Mouse (Mus musculus): ENCODE data around the gene 1810055G02Rik. TPM values are rescaled to one million over a fixed set of nuclear protein-coding genes. Genes with fewer than 3 reads are reported as not detected.

Gene 1810055G02Rik
- polyA plus RNA-seq, 1 experiment from 2014 or later = 33.4 TPM

GRCm38 (mm10) chr19:3674122-3674855, 33.8 kb upstream of the 1810055G02Rik start:
- no peaks in the 10 kb centered on the region for H3K4me1 ChIP-seq (ENCODE audit: control insufficient read depth, insufficient read depth, low read length)
- ATAC-seq = no peak
- no peak overlapping the region for H3K9ac ChIP-seq (ENCODE audit: low read depth, low read length)
- WGBS = 96% methylated on average over 8 of the region's 8 CpGs
- H3K9me3 ChIP-seq (replicated peaks; ENCODE audit: control insufficient read depth, low read length, poor library complexity, severe bottlenecking) = no peaks in the 10 kb centered on the region
- no peak overlapping the region for H3K4me2 ChIP-seq (ENCODE audit: low read length)
- H3K27ac ChIP-seq (ENCODE audit: low read length) = no peak overlapping the region
- H3K36me3 ChIP-seq (ENCODE audit: control insufficient read depth, insufficient read depth, low read length) = no peaks in the 10 kb centered on the region
- no peaks in the 10 kb centered on the region for H3K27me3 ChIP-seq (ENCODE audit: control insufficient read depth, insufficient read depth, low read depth, low read length)
- no peak overlapping the region for H3K4me3 ChIP-seq (ENCODE audit: low read depth, low read length)

- no peak overlapping the region for H3K9ac ChIP-seq (ENCODE audit: low read depth, low read length)
- H3K36me3 ChIP-seq (ENCODE audit: control insufficient read depth, insufficient read depth, low read length) = no peaks in the 10 kb centered on the region
- H3K4me2 ChIP-seq (ENCODE audit: low read length) = no peak overlapping the region
- H3K4me1 ChIP-seq (ENCODE audit: control insufficient read depth, insufficient read depth, low read length) = peaks cover 4% of the 10 kb centered on the region; the same call in 1 of the 2 replicates
- no peak overlapping the region for H3K4me3 ChIP-seq (ENCODE audit: low read depth, low read length)
- no peaks in the 10 kb centered on the region for H3K9me3 ChIP-seq (replicated peaks; ENCODE audit: control insufficient read depth, low read length, poor library complexity, severe bottlenecking)
- no peaks in the 10 kb centered on the region for H3K27me3 ChIP-seq (ENCODE audit: control insufficient read depth, insufficient read depth, low read depth, low read length)
- no peak overlapping the region for H3K27ac ChIP-seq (ENCODE audit: low read length)
- no peak for ATAC-seq
- 78% methylated on average over 7 of the region's 7 CpGs for WGBS
Observed at GRCm38 (mm10) chr19:3680732-3681131, 27.4 kb upstream of the 1810055G02Rik start.

DNA sequence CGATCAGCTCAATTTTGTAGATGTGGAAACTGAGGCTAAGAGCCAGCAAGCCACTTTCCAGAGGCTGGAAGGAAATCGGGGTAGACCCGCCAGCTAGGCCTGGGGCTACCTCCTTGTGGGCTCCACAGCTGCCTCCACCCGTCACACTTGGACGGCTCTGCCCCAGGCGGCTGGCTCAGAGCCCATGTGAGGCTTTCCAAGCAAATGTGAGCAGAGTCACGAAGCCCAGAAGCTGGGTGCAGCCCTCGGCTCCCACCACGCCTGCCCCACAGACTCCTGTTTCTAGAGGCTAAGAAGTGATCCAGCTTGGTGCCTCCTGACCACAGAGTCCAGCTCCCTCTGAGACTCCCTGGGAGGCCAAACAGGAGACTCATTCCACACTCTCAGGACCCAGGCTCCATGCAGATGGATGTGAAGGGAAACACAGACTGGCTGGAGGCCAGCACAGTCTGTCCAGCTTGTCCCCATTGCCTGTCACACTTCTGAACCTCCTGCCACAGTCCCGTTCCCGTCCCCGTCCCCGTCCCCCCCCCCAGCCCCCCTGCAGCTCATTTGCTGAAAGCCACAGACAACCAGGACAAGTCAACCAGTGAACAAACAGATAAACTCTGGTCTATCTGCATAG, 26.7 kb upstream of the 1810055G02Rik start:
- Histone ChIP-seq H3K9ac (ENCODE audit: low read depth, low read length) (no peak overlapping the region), H3K9me3 (replicated peaks; ENCODE audit: control insufficient read depth, low read length, poor library complexity, severe bottlenecking) (no peaks in the 10 kb centered on the region), H3K4me3 (ENCODE audit: low read depth, low read length) (no peak overlapping the region), H3K27ac (ENCODE audit: low read length) (peak overlapping the region; percentile 52; the same call in 1 of the 2 replicates), H3K27me3 (ENCODE audit: control insufficient read depth, insufficient read depth, low read depth, low read length) (no peaks in the 10 kb centered on the region), H3K4me1 (ENCODE audit: control insufficient read depth, insufficient read depth, low read length) (peaks cover 5% of the 10 kb centered on the region; the same call in 1 of the 2 replicates), H3K4me2 (ENCODE audit: low read length) (no peak overlapping the region), H3K36me3 (ENCODE audit: control insufficient read depth, insufficient read depth, low read length) (no peaks in the 10 kb centered on the region)
- peak; percentile 72; the same call in 1 of the 2 replicates for ATAC-seq
- 41% methylated on average over 13 of the region's 13 CpGs for WGBS

GRCm38 (mm10) chr19:3684414-3684813, 23.7 kb upstream of the 1810055G02Rik start:
- ATAC-seq = no peak
- Histone ChIP-seq H3K27ac (ENCODE audit: low read length) (no peak overlapping the region), H3K9me3 (replicated peaks; ENCODE audit: control insufficient read depth, low read length, poor library complexity, severe bottlenecking) (no peaks in the 10 kb centered on the region), H3K4me1 (ENCODE audit: control insufficient read depth, insufficient read depth, low read length) (peaks cover 5% of the 10 kb centered on the region; the same call in 1 of the 2 replicates), H3K4me3 (ENCODE audit: low read depth, low read length) (no peak overlapping the region; the same call in 1 of the 2 replicates), H3K27me3 (ENCODE audit: control insufficient read depth, insufficient read depth, low read depth, low read length) (no peaks in the 10 kb centered on the region), H3K9ac (ENCODE audit: low read depth, low read length) (no peak overlapping the region), H3K4me2 (ENCODE audit: low read length) (peak overlapping the region; percentile 99; the same call in 1 of the 2 replicates), H3K36me3 (ENCODE audit: control insufficient read depth, insufficient read depth, low read length) (no peaks in the 10 kb centered on the region)
- 25% methylated on average over 1 of the region's 1 CpGs for WGBS

GRCm38 (mm10) chr19:3684957-3685580, 23.0 kb upstream of the 1810055G02Rik start:
- Histone ChIP-seq H3K36me3 (ENCODE audit: control insufficient read depth, insufficient read depth, low read length) (no peaks in the 10 kb centered on the region), H3K9ac (ENCODE audit: low read depth, low read length) (no peak overlapping the region; the same call in 1 of the 2 replicates), H3K27ac (ENCODE audit: low read length) (no peak overlapping the region; the same call in 1 of the 2 replicates), H3K27me3 (ENCODE audit: control insufficient read depth, insufficient read depth, low read depth, low read length) (no peaks in the 10 kb centered on the region), H3K4me3 (ENCODE audit: low read depth, low read length) (peak overlapping the region; percentile 82), H3K4me1 (ENCODE audit: control insufficient read depth, insufficient read depth, low read length) (peaks cover 5% of the 10 kb centered on the region; the same call in 1 of the 2 replicates), H3K4me2 (ENCODE audit: low read length) (peak overlapping the region; percentile 99), H3K9me3 (replicated peaks; ENCODE audit: control insufficient read depth, low read length, poor library complexity, severe bottlenecking) (no peaks in the 10 kb centered on the region)
- 16% methylated on average over 11 of the region's 11 CpGs for WGBS
- ATAC-seq = no peak

GRCm38 (mm10) chr19:3685611-3686214, 22.4 kb upstream of the 1810055G02Rik start:
- Histone ChIP-seq H3K27ac (ENCODE audit: low read length) (no peak overlapping the region; the same call in 1 of the 2 replicates), H3K9me3 (replicated peaks; ENCODE audit: control insufficient read depth, low read length, poor library complexity, severe bottlenecking) (no peaks in the 10 kb centered on the region), H3K36me3 (ENCODE audit: control insufficient read depth, insufficient read depth, low read length) (no peaks in the 10 kb centered on the region), H3K27me3 (ENCODE audit: control insufficient read depth, insufficient read depth, low read depth, low read length) (no peaks in the 10 kb centered on the region), H3K9ac (ENCODE audit: low read depth, low read length) (peak overlapping the region; percentile 73), H3K4me3 (ENCODE audit: low read depth, low read length) (peak overlapping the region; percentile 82), H3K4me1 (ENCODE audit: control insufficient read depth, insufficient read depth, low read length) (peaks cover 5% of the 10 kb centered on the region; the same call in 1 of the 2 replicates), H3K4me2 (ENCODE audit: low read length) (peak overlapping the region; percentile 99)
- WGBS = 1% methylated on average over 33 of the region's 45 CpGs
- ATAC-seq = 0 out of 2 replicates have a peak, but pooled peaks have one; percentile 11

DNA sequence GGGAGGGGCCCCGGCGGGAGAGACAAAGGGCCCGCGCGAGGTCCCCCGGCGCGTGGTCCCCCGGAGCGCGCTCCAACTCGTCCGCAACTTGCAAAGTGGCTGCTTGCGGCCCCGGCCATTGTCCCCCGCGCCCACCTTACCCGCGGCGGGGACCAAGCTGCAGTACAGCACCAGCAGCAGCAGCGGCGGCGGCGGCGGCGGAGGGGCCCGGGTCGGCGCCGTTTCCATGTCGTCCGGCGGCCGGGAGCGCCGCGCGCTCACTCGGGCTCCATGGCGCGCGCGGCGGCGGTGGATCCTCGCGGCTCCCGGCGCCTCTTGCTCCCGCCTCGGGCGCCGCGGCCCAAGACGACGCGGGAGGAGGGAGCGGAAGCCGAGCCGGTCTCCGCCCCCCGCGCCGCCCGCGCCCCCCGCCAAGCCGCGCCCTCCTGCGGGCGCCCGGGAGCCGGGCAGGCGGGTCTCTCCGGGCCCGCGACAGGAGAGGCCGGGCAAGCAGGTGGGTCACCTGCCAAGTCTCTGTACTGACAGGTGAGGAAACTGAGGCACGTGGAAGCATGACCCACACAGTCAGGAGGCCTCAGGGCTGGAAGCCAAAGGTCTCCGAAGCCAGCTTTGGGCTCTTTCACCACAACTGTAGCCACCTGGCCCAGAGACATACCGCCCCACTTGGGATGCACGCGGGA, 21.7 kb upstream of the 1810055G02Rik start, which contains the start of gene Lrp5:
TSS of gene Lrp5 (minus strand) at position 350 of the 680 bp plus-strand sequence.
- ATAC-seq = peak; percentile 37
- Histone ChIP-seq H3K4me3 (ENCODE audit: low read depth, low read length) (peak within 1 kb of the TSS; percentile 82), H3K4me1 (ENCODE audit: control insufficient read depth, insufficient read depth, low read length) (peaks cover 5% of the 10 kb centered on the region; the same call in 1 of the 2 replicates), H3K27me3 (ENCODE audit: control insufficient read depth, insufficient read depth, low read depth, low read length) (no peaks in the 10 kb centered on the region), H3K9me3 (replicated peaks; ENCODE audit: control insufficient read depth, low read length, poor library complexity, severe bottlenecking) (no peaks in the 10 kb centered on the region), H3K36me3 (ENCODE audit: control insufficient read depth, insufficient read depth, low read length) (no peaks in the 10 kb centered on the region), H3K4me2 (ENCODE audit: low read length) (peak within 1 kb of the TSS; percentile 99), H3K9ac (ENCODE audit: low read depth, low read length) (peak within 1 kb of the TSS; percentile 73), H3K27ac (ENCODE audit: low read length) (no peak within 1 kb of the TSS; the same call in 1 of the 2 replicates)
- under 1% methylated on average over 66 of the region's 83 CpGs for WGBS

DNA sequence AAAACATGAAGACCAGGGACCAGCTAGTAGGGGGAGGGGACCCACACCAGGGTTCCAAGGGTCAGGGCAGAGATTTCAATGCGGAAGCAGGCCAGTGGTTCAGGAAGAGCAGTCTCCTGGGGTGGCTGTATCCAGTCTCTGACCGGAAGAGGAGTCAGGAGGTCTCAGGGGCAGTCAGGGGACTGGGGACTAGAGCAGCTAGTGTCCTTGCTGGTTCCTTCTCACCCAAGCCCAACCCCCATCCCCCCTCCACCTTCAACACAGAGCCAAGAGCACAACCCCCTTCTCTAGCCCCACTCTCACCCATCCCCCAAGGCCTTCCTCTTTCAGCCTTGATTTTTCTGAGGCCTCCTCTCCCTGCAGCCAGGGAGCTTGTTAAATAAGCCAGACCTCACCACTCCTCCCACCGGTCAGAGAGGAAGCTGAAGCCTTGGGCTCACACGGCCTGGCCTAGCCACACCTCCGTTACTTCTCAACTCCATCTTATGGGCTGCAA, 20.4 kb upstream of the 1810055G02Rik start:
- 22% methylated on average over 5 of the region's 5 CpGs for WGBS
- H3K4me3 ChIP-seq (ENCODE audit: low read depth, low read length) = no peak overlapping the region
- H3K4me2 ChIP-seq (ENCODE audit: low read length) = no peak overlapping the region

More for the DNA sequence above, 20.4 kb upstream of the 1810055G02Rik start:
- Histone ChIP-seq H3K9me3 (replicated peaks; ENCODE audit: control insufficient read depth, low read length, poor library complexity, severe bottlenecking) (no peaks in the 10 kb centered on the region), H3K9ac (ENCODE audit: low read depth, low read length) (no peak overlapping the region), H3K36me3 (ENCODE audit: control insufficient read depth, insufficient read depth, low read length) (no peaks in the 10 kb centered on the region), H3K27ac (ENCODE audit: low read length) (no peak overlapping the region), H3K27me3 (ENCODE audit: control insufficient read depth, insufficient read depth, low read depth, low read length) (no peaks in the 10 kb centered on the region), H3K4me1 (ENCODE audit: control insufficient read depth, insufficient read depth, low read length) (peaks cover 5% of the 10 kb centered on the region; the same call in 1 of the 2 replicates)
- no peak for ATAC-seq
